Mouse (Mus musculus) liver, adult 2 months (tissue): Measurements from ENCODE around the gene She.

Experiments
- CTCF ChIP-seq: fragments of 200-500 bp; IDR thresholded peaks from 2 replicates; pipeline ENCODE4 v1.5.1; 2011; ENCODE audit warnings: low read depth, low read length, control low read depth
- POLR2A ChIP-seq: fragments of 200-500 bp; IDR thresholded peaks from 2 replicates; pipeline ENCODE4 v1.6.1; 2011; ENCODE audit warnings: low read length, control low read depth; ENCODE audit not compliant: insufficient read depth; ENCODE audit errors: extremely low read depth

GRCm38 (mm10) chr3:89795746-89796145, 35.4 kb upstream of the She start:
- TF ChIP-seq POLR2A (no peak), CTCF (peak; percentile 21; the same call in 1 of the 2 replicates)
